Mouse (Mus musculus) lung, adult 2 months (tissue): ENCODE measurements around the gene Thada.

Experiments used
- CTCF ChIP-seq: fragments of 200-500 bp; IDR thresholded peaks from 2 replicates; pipeline ENCODE4 v1.5.1; 2011; ENCODE audit warnings: mild to moderate bottlenecking, low read length, control low read depth; ENCODE audit not compliant: insufficient read depth
- POLR2A ChIP-seq: fragments of 200-500 bp; IDR thresholded peaks from 2 replicates; pipeline ENCODE4 v1.6.1; 2011; ENCODE audit warnings: low read depth, mild to moderate bottlenecking, control low read depth, low read length, borderline replicate concordance; ENCODE audit errors: extremely low read depth

DNA sequence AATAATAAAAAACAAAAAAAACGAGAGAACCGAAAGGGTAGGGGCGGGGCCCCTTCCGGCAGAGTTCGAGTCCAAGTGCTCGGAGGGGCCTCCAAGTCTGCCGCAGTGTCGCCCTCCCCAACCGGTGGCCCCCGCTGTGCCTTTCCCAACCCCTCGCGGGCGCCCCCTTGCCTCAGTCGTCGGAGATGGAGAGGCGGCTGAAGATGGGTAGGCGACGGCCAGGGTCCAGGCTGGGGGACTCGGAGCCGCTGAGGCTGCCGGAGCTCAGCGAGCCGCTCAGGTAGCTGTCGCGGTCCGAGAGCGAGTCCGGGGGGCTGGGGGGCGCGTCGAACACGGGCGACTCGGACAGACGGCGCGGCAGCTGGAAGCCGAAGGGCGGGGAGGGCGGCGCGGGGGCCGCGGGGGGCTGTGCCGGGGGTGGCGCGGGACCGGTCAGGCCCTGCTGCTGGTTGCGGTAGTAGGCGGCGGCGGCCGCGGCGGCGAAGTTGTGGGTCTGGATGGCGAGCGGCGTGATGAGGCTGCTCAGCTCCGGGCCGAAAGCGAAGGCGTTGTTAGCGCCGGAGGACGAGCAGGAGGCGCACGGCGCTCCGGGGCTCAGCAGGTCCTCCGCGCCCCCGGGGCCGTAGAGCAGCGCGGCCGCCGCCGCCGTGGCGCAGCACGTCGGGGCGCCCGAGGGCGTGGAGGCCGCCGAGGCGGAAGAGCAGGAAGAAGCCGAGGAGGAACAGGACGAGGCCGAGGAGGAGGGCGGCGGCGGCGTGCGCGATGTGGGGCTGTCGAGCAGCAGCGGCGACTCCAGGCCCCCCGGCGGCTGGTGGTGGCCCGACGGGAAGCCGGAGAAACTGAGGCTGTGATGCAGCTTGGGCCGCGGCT, 280.2 kb downstream of the Thada start:
- TF ChIP-seq CTCF (no peak), POLR2A (0 out of 2 replicates have a peak, but pooled peaks have one; percentile 3)
